Mouse (Mus musculus): ENCODE measurements around the gene Sh3gl2.

Sh3gl2 gene

DNA sequence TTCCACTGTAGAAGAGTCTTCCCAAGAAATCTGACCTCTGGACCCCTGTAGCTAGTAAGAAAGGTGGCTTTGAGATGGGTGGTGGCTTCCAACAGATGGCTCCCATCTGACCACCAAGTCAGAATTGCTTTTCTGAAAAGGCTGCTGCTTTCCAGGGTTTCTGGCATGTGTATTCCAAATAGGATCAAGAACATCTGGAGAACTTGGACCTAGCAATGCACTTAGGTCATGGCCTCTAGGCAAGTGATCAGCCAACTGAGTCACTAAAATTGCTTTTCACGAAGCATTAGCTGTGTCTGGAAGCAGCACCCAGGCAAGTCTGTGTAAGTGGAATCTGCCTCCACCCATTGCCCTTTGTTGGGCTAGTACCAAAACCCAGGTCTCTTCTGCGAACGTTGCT lies 414.3 kb downstream of the Sh3gl2 start:
- DNase-seq = no peak

DNA sequence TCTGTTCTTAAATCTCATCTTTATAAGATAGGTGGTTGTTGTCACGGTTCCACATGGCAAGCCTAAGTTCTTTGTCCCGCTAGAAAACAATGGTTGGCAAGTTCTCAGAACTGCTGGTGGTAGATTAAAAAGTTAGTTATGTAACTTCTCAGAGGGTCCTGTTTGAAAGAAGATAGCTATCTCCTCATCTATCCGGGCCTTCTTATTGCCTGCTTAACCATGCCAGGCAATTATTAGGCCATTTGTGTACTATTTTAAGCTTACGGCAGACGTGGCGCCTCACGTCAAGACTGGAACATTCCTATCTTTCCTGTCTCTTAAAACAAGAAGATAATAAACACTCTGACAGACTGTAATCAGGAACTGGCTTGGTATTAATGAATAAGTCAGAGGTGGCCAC lies 424.5 kb downstream of the Sh3gl2 start:
- no peak for DNase-seq

DNA sequence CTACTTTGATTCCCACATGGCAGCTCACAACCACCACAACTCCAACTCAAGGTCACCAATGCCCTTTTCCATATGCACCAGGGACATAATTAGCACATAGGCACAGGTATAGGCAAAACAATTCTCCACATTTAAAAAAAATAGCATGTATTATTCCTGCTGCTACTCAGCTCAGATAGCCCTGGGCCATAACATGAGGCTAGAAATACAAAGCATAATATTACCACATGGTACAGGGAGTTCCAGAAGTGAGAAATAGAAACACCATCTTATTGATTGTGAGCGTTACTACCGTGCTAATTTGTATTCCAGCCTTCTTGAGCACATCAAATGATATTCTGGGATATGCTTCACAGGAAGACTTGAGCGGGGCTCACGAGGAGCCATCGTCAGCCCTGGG lies 464.3 kb downstream of the Sh3gl2 start:
- no peak for DNase-seq

DNA sequence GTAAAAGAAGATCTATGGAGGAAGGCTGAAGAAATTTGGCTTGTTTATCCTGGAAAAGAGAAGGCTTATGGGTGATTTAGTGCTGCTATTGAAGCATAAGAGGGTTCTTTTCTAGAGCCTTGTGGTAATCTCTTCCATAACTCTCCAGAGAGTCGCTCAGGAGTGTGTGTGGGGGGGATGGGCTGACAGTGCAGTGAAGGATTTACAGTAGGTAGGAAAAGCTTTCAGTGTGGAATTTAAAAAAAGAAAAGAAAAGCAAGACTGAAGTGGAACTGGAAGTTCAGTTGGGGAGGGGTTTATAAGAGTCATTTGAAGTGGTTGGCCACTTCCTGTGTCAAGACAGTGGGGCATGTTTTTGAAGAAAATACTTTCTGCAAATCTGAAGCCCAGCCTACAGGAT lies 464.8 kb downstream of the Sh3gl2 start:
- no peak for DNase-seq

DNA sequence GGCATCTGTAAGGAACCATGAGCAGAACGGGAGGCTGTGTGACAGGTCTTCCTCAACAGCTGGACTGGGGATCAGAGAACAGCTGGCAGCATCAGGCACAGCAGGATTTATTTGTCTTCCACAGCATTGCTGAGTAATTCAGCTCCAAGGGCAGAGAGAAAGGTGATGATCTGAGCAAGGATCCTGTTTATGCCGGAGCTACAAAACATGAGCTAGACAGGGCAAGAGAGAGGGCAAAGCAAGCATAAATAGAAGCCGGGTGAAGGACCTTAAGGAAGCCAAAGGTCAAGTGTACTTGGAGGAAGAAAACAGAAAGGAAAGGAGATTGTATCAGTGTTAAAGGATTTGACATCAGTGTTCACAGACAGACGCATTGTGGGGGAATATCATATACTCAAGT lies 467.4 kb downstream of the Sh3gl2 start:
- no peak for DNase-seq

DNA sequence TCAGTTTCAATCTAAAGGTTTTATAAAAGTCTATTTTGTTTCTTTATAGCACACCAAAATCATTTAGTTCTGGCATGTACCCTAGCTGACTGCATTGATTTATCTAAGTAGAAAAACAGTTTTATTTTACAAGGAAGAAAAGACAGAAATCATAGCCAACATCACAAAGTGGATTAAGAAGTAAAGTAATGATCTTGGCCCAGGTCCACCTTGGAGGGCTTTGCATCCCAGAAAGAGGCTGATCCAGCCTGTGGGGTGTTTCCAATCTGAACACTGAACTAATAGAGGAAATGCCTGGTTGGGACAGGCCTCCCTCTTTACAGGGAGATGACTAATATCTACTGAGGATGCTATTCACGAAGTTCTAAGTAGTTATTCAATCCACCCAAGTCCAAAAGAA lies 472.7 kb downstream of the Sh3gl2 start:
- DNase-seq = no peak

DNA sequence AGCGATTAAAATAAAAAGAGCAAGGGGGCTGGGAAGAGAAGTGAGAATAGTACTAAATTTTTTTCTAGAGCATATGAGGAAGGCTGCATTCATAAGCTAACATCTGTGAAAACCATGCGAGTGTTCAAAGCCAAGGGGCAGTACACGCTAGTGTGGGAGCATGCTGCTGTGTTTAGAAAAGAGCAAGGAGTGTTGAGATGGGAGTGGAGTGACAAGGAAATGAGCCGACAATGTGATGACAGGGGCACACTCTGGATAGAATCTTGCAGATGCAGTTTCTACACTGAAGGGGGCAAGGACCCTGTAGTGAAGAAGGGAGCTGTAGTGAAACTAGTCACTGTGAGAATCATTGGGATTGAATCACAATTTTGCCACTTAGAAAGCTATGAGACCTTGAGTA lies 481.2 kb downstream of the Sh3gl2 start:
- no peak for DNase-seq
